Mouse (Mus musculus): ENCODE results near the gene Il10ra.

The Il10ra gene

GRCm38 (mm10) chr9:45259065-45259464 is 9.9 kb downstream of the Il10ra start:
- DNase-seq (ENCODE audit: low read depth): no peak

GRCm38 (mm10) chr9:45255967-45256366 is 13.0 kb downstream of the Il10ra start:
- no peak for DNase-seq (ENCODE audit: low read depth)

- DNase-seq (ENCODE audit: low read depth): no peak
Observed at GRCm38 (mm10) chr9:45255431-45255830, 13.5 kb downstream of the Il10ra start.

- no peak for DNase-seq (ENCODE audit: low read depth)
Observed at GRCm38 (mm10) chr9:45254605-45255004, 14.3 kb downstream of the Il10ra start.

- no peak for DNase-seq (ENCODE audit: low read depth)
Observed at GRCm38 (mm10) chr9:45254021-45254420, 14.9 kb downstream of the Il10ra start.

- DNase-seq (ENCODE audit: low read depth): no peak
Observed at GRCm38 (mm10) chr9:45252395-45252794, 16.6 kb downstream of the Il10ra start.

- no peak for DNase-seq (ENCODE audit: low read depth)
Observed at GRCm38 (mm10) chr9:45251990-45252389, 17.0 kb downstream of the Il10ra start.

GRCm38 (mm10) chr9:45251281-45251680 is 17.7 kb downstream of the Il10ra start:
- DNase-seq (ENCODE audit: low read depth): no peak

GRCm38 (mm10) chr9:45250306-45250705 is 18.6 kb downstream of the Il10ra start:
- DNase-seq (ENCODE audit: low read depth): no peak

- no peak for DNase-seq (ENCODE audit: low read depth)
Observed at GRCm38 (mm10) chr9:45247536-45247935, 21.4 kb downstream of the Il10ra start.

GRCm38 (mm10) chr9:45246060-45246459 is 22.9 kb downstream of the Il10ra start:
- DNase-seq (ENCODE audit: low read depth): no peak

- DNase-seq (ENCODE audit: low read depth): no peak
Observed at GRCm38 (mm10) chr9:45245432-45245831, 23.5 kb downstream of the Il10ra start.

GRCm38 (mm10) chr9:45241397-45241796 is 27.6 kb downstream of the Il10ra start:
- DNase-seq (ENCODE audit: low read depth): no peak

- DNase-seq (ENCODE audit: low read depth): no peak
Observed at GRCm38 (mm10) chr9:45236744-45237143, 32.2 kb downstream of the Il10ra start.

- DNase-seq (ENCODE audit: low read depth): no peak
Observed at GRCm38 (mm10) chr9:45235668-45236227, 33.2 kb downstream of the Il10ra start.

GRCm38 (mm10) chr9:45229359-45229758 is 39.6 kb downstream of the Il10ra start:
- no peak for DNase-seq (ENCODE audit: low read depth)

- peak; percentile 41 for DNase-seq (ENCODE audit: low read depth)
Observed at GRCm38 (mm10) chr9:45221567-45221966, 47.4 kb downstream of the Il10ra start.

GRCm38 (mm10) chr9:45219644-45220043 is 49.3 kb downstream of the Il10ra start:
- no peak for DNase-seq (ENCODE audit: low read depth)

GRCm38 (mm10) chr9:45215526-45216179 is 53.3 kb downstream of the Il10ra start:
- no peak for DNase-seq (ENCODE audit: low read depth)

GRCm38 (mm10) chr9:45212001-45212400 is 56.9 kb downstream of the Il10ra start:
- no peak for DNase-seq (ENCODE audit: low read depth)

GRCm38 (mm10) chr9:45207015-45207743 is 61.8 kb downstream of the Il10ra start:
- DNase-seq (ENCODE audit: low read depth): no peak

GRCm38 (mm10) chr9:45206121-45206520 is 62.8 kb downstream of the Il10ra start:
- DNase-seq (ENCODE audit: low read depth): no peak

GRCm38 (mm10) chr9:45205143-45205542 is 63.8 kb downstream of the Il10ra start:
- DNase-seq (ENCODE audit: low read depth): no peak
